Mouse (Mus musculus) ES-E14 (cell line): ENCODE measurements around the gene Dkkl1. TPM values are rescaled to one million over a fixed set of nuclear protein-coding genes. Genes with fewer than 3 reads are reported as not detected.

ENCODE experiments used
- DNase-seq: peaks from one replicate; pipeline ENCODE4 v3.0.0-alpha.2; 2013; ENCODE audit warnings: low read depth, low spot score
- H3K27ac ChIP-seq: 2 replicates; pipeline ENCODE4 v1.5.1; 2012; ENCODE audit warnings: low read depth, mild to moderate bottlenecking, low read length, moderate library complexity, mixed read lengths; ENCODE audit not compliant: poor library complexity, insufficient read depth, severe bottlenecking
- H3K36me3 ChIP-seq: 2 replicates; pipeline ENCODE4 v1.6.1; 2012; ENCODE audit warnings: mild to moderate bottlenecking, low read length, moderate library complexity, mixed read lengths; ENCODE audit not compliant: control insufficient read depth, poor library complexity, insufficient read depth, severe bottlenecking
- H3K4me1 ChIP-seq, 2 experiments: fragments of 150-350 bp in 1 of 2; sonication (generic) in 1 of 2; 2 replicates each; pipeline ENCODE4 v1.6.1; 2012; ENCODE audit warnings: low read length in 2 of 2, mild to moderate bottlenecking in 1 of 2, mixed read lengths in 1 of 2; ENCODE audit not compliant: control insufficient read depth in 2 of 2, insufficient read depth in 2 of 2, poor library complexity in 1 of 2
- H3K4me3 ChIP-seq, 2 experiments: fragments of 150-350 bp in 1 of 2; sonication (generic) in 1 of 2; 2 replicates each; pipeline ENCODE4 v1.5.1; 2012; ENCODE audit warnings: low read length in 2 of 2, low read depth in 1 of 2, mild to moderate bottlenecking in 1 of 2, mixed read lengths in 1 of 2; ENCODE audit not compliant: insufficient read depth in 1 of 2, poor library complexity in 1 of 2, severe bottlenecking in 1 of 2
- H3K9ac ChIP-seq: 2 replicates; pipeline ENCODE4 v1.6.1; 2012; ENCODE audit warnings: low read depth, mild to moderate bottlenecking, low read length, mixed read lengths; ENCODE audit not compliant: poor library complexity, insufficient read depth, severe bottlenecking
- H3K9me3 ChIP-seq: fragments of 150-350 bp; sonication (generic); 2 replicates; pipeline ENCODE4 v1.6.1; 2012; ENCODE audit warnings: low read depth, mild to moderate bottlenecking, low read length; ENCODE audit not compliant: control insufficient read depth, insufficient read depth
- CHD2 ChIP-seq: IDR thresholded peaks from 2 replicates; pipeline ENCODE4 v1.6.1; 2014; ENCODE audit warnings: mild to moderate bottlenecking, low read depth, low read length, inconsistent platforms
- HCFC1 ChIP-seq: IDR thresholded peaks from 2 replicates; pipeline ENCODE4 v1.6.1; 2012; ENCODE audit warnings: low read length, inconsistent platforms, borderline replicate concordance; ENCODE audit not compliant: insufficient read depth
- MAFK ChIP-seq: IDR thresholded peaks from 2 replicates; pipeline ENCODE4 v1.6.1; 2014; ENCODE audit warnings: mild to moderate bottlenecking, low read depth, low read length, inconsistent platforms; ENCODE audit not compliant: insufficient read depth
- ZC3H11A ChIP-seq: IDR thresholded peaks from 2 replicates; pipeline ENCODE4 v1.6.1; 2012; ENCODE audit warnings: low read depth, mild to moderate bottlenecking, inconsistent platforms, low read length, borderline replicate concordance
- ZNF384 ChIP-seq: IDR thresholded peaks from 2 replicates; pipeline ENCODE4 v1.6.1; 2012; ENCODE audit warnings: low read depth, low read length, inconsistent platforms
- in situ Hi-C, 2 experiments: fragments of 600-800 bp; cut with MboI; formaldehyde crosslinking; loops; one replicate each; pipeline ENCODE4 v1.15.1; 2025; ENCODE audit warnings: low sequenced_read_pairs in 2 of 2, inconsistent platforms in 1 of 2; ENCODE audit not compliant: unreplicated experiment in 2 of 2
- total RNA-seq: library from RNA; depleted of rRNA; stranded (reverse); fragments of 300-350 nt; gene quantifications from 2 replicates; pipeline ENCODE4 v1.2.3, GENCODE M21; 2012

Dkkl1 gene
- total RNA-seq, 1 experiment = 6.9 TPM

- in situ Hi-C loops = no loop called here
- Histone ChIP-seq H3K9ac (no peak overlapping the region), H3K9me3 (no peaks in the 10 kb centered on the region), H3K4me1 (peaks cover 0 to 27% of the 10 kb centered on the region in 2 experiments; a peak in 1 of 4 replicates), H3K4me3 (no peak overlapping the region), H3K36me3 (no peaks in the 10 kb centered on the region), H3K27ac (no peak overlapping the region)
- no peak for TF ChIP-seq ZNF384
- no peak for DNase-seq
These were observed 18.5 kb downstream of the Dkkl1 start for GRCm38 (mm10) chr7:45193406-45193805.

DNA sequence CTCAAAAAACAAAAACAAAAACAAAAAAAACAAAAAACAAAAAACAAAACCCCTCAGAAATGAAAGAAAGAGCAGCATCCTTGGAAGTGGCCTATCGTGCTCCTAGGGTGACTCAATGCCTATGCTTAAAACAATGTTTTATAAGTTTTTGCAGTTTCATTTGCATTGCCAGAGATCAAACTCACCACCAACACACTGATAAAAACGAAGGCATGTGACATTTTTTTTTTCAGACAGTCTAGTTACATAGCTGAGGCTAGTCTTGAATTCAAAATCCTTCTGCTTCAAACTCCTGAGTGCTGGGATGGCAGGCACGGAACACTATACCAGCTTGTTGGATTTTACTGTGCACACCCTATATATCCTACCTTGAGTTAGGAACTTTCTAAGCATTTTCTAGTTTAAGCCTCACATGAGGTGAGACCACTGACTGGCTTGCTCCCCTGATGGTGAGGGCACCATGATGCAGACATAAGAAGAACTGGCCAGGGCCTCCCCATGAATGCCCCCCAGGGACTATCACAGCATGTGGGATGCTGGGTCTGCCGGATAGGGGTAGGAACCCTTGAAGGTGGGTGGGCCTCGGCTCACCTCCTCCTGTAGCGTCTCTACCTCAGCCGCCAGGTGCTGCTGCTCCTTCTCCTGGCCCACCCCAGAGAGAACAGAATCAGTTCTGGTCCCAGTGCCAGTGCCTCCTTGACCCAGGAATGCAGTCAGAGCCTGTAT, 19.2 kb downstream of the Dkkl1 start:
- Histone ChIP-seq H3K27ac (no peak overlapping the region), H3K9ac (no peak overlapping the region), H3K4me1 (peaks cover 0 to 29% of the 10 kb centered on the region in 2 experiments; a peak in 2 of 4 replicates), H3K9me3 (no peaks in the 10 kb centered on the region), H3K4me3 (no peak overlapping the region), H3K36me3 (no peaks in the 10 kb centered on the region)
- TF ChIP-seq MAFK (no peak), ZC3H11A (no peak)
- DNase-seq = no peak
- in situ Hi-C loops = no loop called here

- no peaks in the 10 kb centered on the region for H3K9me3 ChIP-seq
- H3K27ac ChIP-seq = no peak overlapping the region
- no peak overlapping the region for H3K4me3 ChIP-seq
- H3K9ac ChIP-seq = no peak overlapping the region
- H3K4me1 ChIP-seq = peaks cover 0 to 29% of the 10 kb centered on the region in 2 experiments; a peak in 2 of 4 replicates
- in situ Hi-C loops = no loop called here
- H3K36me3 ChIP-seq = no peaks in the 10 kb centered on the region
- no peak for DNase-seq
- TF ChIP-seq ZC3H11A (no peak), ZNF384 (no peak), MAFK (no peak), CHD2 (no peak), HCFC1 (no peak)
These were observed 20.1 kb downstream of the Dkkl1 start for GRCm38 (mm10) chr7:45191803-45192363.

DNA sequence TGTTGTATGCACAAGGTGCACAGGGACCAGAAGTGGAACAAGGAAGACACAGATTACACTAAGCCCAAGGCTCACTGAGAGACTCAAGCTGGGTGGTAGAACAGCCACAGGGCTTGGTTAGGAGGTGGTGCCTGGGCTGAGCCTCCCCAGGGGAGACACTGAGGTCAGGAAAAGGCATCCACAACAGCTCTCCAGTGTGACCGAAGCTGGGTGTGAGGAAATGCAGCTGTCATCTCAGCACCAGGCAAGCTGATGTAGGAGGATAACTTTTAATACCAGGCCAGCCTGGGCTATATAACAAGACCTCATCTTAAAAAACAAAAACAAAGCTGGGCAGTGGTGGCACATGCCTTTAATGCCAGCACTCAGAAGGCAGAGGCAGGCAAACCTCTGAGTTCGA, 20.8 kb downstream of the Dkkl1 start:
- no peak overlapping the region for H3K27ac ChIP-seq
- no peak for TF ChIP-seq CHD2
- TF ChIP-seq ZC3H11A = no peak
- no peak for TF ChIP-seq ZNF384
- no peak for TF ChIP-seq MAFK
- no peak for TF ChIP-seq HCFC1
- H3K9ac ChIP-seq = no peak overlapping the region
- peaks cover 0 to 26% of the 10 kb centered on the region in 2 experiments; a peak in 2 of 4 replicates for H3K4me1 ChIP-seq
- DNase-seq = no peak
- H3K9me3 ChIP-seq = no peaks in the 10 kb centered on the region
- no peak overlapping the region for H3K4me3 ChIP-seq
- in situ Hi-C loops = no loop called here
- no peaks in the 10 kb centered on the region for H3K36me3 ChIP-seq

DNA sequence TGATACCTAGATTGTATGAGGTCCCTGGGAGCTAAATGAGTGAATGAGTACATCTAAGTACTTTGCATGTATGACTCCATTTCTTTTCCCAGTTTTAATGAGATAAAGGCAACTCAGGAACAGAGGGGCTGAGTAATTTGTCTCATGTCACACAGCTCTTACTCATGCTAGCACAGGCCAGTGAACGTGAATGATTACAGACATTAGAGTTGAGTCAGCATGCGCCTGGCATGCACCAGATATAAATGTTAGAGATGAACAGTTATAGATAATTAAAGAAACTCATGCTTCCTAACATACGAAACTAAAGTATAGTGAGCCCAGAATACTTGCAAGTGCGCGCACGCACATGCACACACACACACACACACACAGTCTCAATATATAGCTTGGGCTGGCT, 21.8 kb downstream of the Dkkl1 start:
- in situ Hi-C loops = no loop called here
- H3K4me1 ChIP-seq = peaks cover 0 to 26% of the 10 kb centered on the region in 2 experiments; a peak in 2 of 4 replicates

More for the DNA sequence above, 21.8 kb downstream of the Dkkl1 start:
- no peaks in the 10 kb centered on the region for H3K9me3 ChIP-seq
- TF ChIP-seq ZNF384 (no peak), MAFK (no peak), HCFC1 (no peak), ZC3H11A (no peak), CHD2 (no peak)
- no peak overlapping the region for H3K27ac ChIP-seq
- H3K9ac ChIP-seq = no peak overlapping the region
- no peak for DNase-seq
- no peaks in the 10 kb centered on the region for H3K36me3 ChIP-seq
- no peak overlapping the region for H3K4me3 ChIP-seq
